Mouse (Mus musculus): ENCODE data around the gene Ppip5k2.
A peak's percentile ranks its signal among the peaks of the same experiment; 100 is the strongest.

The Ppip5k2 gene

DNA sequence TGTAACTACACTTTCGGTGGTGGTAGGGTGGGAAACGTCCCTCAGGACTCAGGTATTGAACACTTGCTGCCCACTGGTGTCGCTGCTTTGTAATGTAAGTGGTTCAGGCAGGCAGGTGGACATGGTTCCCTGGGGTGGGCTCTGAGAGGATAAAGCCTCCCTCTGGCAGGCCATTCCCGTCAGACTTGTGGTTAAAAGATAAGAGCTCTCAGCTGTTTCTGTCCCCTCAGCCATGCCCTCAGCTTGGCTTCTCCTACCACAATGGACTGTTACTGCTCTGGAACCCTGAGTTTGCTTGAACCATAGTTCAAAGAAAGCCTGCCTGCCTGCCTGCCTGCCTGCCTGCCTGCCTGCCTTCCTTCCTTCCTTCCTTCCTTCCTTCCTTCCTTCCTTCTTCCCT lies 15.8 kb downstream of the Ppip5k2 start:
- DNase-seq (ENCODE audit: low spot score in 2 of 2) = no peak

- no peak for DNase-seq (ENCODE audit: low spot score in 2 of 2)
These were observed 17.0 kb downstream of the Ppip5k2 start for GRCm38 (mm10) chr1:97753216-97753615.

DNA sequence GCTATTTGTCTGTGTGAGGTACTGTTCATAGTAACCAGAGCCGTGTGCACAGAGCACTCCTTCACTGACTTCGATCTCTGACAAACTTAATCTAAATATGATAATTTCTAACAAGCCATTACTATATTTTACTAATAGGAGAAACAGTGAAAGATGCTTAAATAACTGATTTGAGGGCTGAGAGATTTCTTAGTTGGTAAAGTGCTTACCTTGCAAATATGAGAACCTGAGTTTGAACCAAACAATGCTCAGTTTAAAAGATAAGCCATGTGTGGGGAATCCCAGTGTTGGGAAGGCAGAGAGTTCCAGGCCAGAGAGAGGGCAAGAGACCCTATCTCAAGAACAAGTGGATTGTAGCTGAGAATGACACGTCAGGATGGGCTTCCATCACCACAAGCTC lies 22.0 kb downstream of the Ppip5k2 start:
- no peak for DNase-seq (ENCODE audit: low spot score in 2 of 2)

DNA sequence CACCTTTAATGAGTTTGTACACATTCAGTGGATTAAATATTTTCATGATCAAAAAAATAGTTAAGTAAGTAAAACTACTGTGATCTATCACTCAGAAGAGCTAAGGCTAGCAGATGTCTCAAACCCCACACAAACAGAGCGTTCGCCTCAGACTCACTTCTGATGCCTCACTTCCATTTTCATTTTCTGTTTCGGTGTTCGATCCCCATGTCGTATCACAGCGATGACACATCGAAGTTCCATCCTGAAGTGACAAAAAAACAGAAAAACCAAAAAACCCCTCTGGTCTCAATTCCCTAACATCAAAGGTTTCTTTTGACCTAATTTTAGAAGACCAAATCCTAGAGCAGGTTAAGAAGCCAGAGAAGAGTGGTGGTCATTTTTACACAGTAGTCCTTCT lies 23.9 kb downstream of the Ppip5k2 start:
- no peak for DNase-seq (ENCODE audit: low spot score in 2 of 2)

DNA sequence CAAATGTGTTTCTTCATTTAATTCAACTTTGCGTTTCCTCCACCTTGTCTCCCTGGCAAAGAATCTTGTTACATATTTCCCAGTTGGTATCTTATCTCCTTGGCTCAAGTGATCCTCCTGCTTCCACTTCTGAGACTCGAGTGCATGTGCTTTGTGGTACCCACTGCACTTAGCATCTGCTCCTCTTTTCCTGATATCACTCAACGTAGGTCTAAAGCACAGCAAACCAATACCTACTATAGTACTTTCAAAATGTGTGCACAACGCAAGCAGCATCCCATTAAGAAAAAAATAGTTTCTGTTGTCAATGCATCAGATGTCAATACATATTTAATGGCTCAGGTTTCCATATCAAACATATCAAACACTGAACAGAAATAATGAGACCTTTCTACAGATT lies 24.5 kb downstream of the Ppip5k2 start:
- DNase-seq (ENCODE audit: low spot score in 2 of 2) = no peak

DNA sequence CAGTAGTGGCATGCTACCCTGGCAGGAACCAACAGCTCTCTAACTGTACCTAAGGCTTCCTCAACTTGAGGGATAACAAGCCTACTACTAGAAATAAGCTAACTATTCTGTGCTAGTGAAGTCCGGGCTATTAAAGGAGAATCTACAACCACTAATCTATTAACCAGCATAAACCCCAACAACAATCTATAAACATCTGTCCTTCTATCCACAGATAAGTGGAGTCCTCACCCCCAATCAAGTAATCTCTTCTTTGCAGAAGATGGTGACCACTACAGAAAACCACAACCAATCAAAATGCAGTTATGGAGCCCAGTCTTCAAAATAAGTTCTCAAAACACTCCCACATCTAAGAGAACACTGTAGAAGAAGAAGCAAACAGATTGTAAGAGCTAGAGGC lies 27.1 kb downstream of the Ppip5k2 start:
- no peak for DNase-seq (ENCODE audit: low spot score in 2 of 2)

GRCm38 (mm10) chr1:97729339-97729738 lies 40.9 kb downstream of the Ppip5k2 start:
- DNase-seq (ENCODE audit: low spot score in 2 of 2) = no peak

DNA sequence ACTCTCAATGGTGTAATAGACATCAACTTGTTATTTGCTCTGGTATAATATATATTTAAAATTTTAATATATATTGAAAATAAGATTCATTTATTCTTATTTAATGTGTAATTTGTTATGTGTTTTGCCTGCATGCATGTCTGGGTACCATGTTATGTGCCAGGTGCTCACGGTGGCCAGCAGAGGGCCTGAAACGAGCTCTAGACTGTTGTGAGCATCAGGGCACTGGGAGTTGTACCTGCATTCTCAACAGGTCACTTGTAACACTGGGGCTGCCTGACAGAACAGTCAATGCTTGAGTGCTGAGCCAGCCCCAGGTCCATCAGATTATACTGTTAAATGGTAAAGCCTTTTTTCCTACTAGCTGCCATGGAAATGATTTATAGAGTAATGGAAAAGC lies 43.5 kb downstream of the Ppip5k2 start:
- DNase-seq (ENCODE audit: low spot score in 2 of 2) = no peak

- DNase-seq (ENCODE audit: low spot score in 2 of 2) = no peak
These were observed 51.8 kb downstream of the Ppip5k2 start for GRCm38 (mm10) chr1:97718440-97718839.

- no peak for DNase-seq (ENCODE audit: low spot score in 2 of 2)
These were observed 55.8 kb downstream of the Ppip5k2 start for GRCm38 (mm10) chr1:97714334-97714868.

DNA sequence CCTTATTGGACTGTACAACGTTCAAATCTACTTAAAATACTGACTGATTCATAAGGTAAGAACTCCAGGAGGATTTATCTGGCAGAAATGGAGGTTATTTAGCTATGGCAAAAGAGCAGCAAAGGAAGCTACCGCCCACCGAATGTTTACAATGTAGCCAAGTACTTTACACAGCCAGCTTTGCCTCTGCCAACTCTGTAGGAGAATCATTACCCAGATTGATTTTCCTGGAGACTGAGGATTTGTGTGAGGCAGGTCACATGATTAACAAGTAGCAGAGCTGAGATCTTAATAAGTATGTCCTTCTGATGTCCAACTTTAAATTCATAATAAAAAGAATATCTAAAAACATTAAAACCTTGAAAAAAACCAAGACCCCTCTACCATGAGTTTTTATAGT lies 59.7 kb downstream of the Ppip5k2 start:
- DNase-seq (ENCODE audit: low spot score in 2 of 2) = no peak

DNA sequence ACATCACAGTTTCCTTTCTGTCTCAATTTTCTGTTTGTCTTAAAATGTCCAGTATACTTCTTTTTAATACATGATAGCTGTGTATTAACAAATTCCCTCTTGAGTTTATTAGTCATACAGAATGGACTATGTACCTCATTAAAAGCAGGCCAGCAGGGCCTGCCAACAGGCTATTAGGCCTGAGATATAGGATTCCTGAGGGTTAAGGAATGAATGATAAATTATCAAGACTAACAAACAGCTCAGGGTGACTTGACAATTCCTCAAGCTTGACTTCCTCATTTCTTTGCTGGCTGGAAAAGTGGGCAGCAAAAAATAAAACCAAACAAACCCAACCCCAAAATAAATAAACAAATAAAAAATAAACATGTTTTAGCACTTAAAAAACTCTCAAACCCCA lies 64.8 kb downstream of the Ppip5k2 start:
- no peak for DNase-seq (ENCODE audit: low spot score in 2 of 2)

- DNase-seq (ENCODE audit: low spot score in 2 of 2) = no peak
These were observed 65.6 kb downstream of the Ppip5k2 start for GRCm38 (mm10) chr1:97704646-97705045.

DNA sequence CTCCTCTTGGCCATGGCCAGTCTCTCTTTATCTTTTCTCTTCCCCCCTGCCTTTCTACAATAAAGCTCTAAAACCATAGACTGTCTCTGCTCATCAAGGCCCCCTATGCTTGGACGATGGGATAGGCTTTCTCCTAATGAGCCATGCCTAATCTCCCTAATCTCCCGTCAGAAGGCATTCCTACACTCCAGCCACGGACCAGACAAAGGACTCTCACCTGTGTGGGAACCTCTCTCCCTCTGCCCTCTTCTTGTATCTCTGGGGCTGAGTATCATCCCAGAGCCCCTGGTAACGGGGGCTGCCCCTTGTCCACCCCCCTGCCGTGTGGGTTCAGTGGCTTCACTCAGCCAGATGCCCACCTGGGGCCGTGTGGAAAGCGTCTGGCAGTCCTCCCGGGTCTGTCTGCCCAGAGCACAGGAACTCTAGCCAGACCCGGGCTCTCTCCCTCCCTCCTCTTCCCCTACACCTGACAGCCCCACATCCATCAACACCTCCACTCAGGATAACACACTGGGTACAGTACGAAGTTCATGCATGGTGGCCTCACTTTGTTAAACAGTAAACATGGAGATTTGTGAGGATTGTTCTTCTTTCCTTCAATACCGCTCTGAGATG lies 71.1 kb downstream of the Ppip5k2 start:
- DNase-seq (ENCODE audit: low spot score in 2 of 2) = no peak

- no peak for DNase-seq (ENCODE audit: low spot score in 2 of 2)
These were observed 72.9 kb downstream of the Ppip5k2 start for GRCm38 (mm10) chr1:97697273-97697672.

DNA sequence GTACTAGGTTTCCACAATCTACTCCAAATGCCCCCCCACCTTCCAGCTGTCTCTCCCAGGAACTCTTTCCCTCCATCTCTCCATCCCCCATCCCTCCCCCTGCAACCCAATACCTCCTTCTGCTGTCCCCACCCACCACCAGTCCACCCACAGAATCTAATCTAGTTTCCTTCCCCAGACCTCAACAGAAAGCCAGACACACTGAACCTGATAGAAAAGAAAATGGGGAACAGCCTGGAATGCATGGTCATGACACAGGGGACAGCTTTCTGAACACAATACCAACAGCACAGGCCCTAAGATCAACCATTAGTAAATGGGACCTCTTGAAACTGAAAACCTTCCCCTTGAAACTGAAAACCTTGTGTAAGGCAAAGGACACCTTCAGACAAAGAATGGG lies 76.4 kb downstream of the Ppip5k2 start:
- DNase-seq (ENCODE audit: low spot score in 2 of 2) = no peak

GRCm38 (mm10) chr1:97688756-97689155 lies 81.5 kb downstream of the Ppip5k2 start:
- peak in 1 of 2 experiments; percentile 46 for DNase-seq (ENCODE audit: low spot score in 2 of 2)

DNA sequence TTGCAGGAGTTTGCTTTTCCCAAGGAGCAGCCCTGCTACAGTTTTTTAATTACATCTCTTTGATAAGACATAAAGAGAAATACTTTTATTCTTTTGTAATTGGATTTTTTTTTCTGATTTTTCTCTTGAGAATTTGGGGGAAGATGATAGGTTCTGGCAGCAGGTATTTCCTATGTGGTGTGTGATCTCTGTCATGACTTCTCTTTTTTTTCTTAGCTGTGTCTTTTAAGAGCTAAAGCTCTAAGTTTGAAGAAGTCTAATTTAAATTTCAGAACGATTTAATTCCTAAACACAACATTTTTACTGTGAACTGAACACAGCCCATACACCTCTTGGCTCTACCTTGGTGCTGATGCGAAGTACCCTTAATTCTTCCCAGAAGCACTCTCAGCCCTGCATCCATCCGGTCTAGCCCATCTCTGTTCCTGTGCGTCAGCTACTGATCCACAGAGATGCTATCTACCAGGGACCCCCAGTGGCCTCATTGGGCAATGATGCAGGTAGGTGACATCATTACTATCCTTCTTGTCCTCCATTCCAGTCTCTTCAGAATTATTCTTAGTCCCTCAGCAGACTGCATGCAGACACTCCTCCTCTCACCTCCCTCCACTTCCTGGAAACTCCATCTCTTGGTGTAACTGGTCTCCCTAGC lies 93.6 kb downstream of the Ppip5k2 start:
- no peak for DNase-seq (ENCODE audit: low spot score in 2 of 2)

- no peak for DNase-seq (ENCODE audit: low spot score in 2 of 2)
These were observed 94.1 kb downstream of the Ppip5k2 start for GRCm38 (mm10) chr1:97676115-97676514.

- DNase-seq (ENCODE audit: low spot score in 2 of 2) = no peak
These were observed 97.4 kb downstream of the Ppip5k2 start for GRCm38 (mm10) chr1:97672849-97673248.

GRCm38 (mm10) chr1:97667288-97667687 lies 102.9 kb downstream of the Ppip5k2 start:
- no peak for DNase-seq (ENCODE audit: low spot score in 2 of 2)

GRCm38 (mm10) chr1:97662324-97662723 lies 107.9 kb downstream of the Ppip5k2 start:
- no peak for DNase-seq (ENCODE audit: low spot score in 2 of 2)

GRCm38 (mm10) chr1:97661406-97662241 lies 108.6 kb downstream of the Ppip5k2 start, which contains the start of gene D1Ertd622e:
Gene D1Ertd622e, minus strand, starts transcription at chr1:97662074.
- peak in 1 of 2 experiments; percentile 80 for DNase-seq (ENCODE audit: low spot score in 2 of 2)

Data from left cerebral cortex, adult 9 months (tissue).